Mouse (Mus musculus): Measurements from ENCODE around the gene Il33. TPM values are rescaled to one million over a fixed set of nuclear protein-coding genes. Genes with fewer than 3 reads are reported as not detected.
A peak's percentile ranks its signal among the peaks of the same experiment; 100 is the strongest.
"Not testable (repeated sequence)": the region's sequence is repeated elsewhere in the genome, so short reads cannot be mapped to it uniquely, and the experiment has no call there.

Gene Il33
- total RNA-seq, 1 experiment from 2014 or later = not detected

- no peak for ATAC-seq (ENCODE audit: extremely low read depth, insufficient number of reproducible peaks, low FRiP score, poor library complexity, severe bottlenecking)
Observed at GRCm38 (mm10) chr19:29926101-29926755, 1.3 kb downstream of the Il33 start.

GRCm38 (mm10) chr19:29930296-29930695, 5.4 kb downstream of the Il33 start:
- ATAC-seq (ENCODE audit: extremely low read depth, insufficient number of reproducible peaks, low FRiP score, poor library complexity, severe bottlenecking) = no peak

- no peak for ATAC-seq (ENCODE audit: extremely low read depth, insufficient number of reproducible peaks, low FRiP score, poor library complexity, severe bottlenecking)
Observed at GRCm38 (mm10) chr19:29937445-29937844, 12.5 kb downstream of the Il33 start.

GRCm38 (mm10) chr19:29940239-29940638, 15.3 kb downstream of the Il33 start:
- ATAC-seq (ENCODE audit: extremely low read depth, insufficient number of reproducible peaks, low FRiP score, poor library complexity, severe bottlenecking) = no peak

GRCm38 (mm10) chr19:29941208-29941607, 16.3 kb downstream of the Il33 start:
- no peak for ATAC-seq (ENCODE audit: extremely low read depth, insufficient number of reproducible peaks, low FRiP score, poor library complexity, severe bottlenecking)

GRCm38 (mm10) chr19:29942358-29942757, 17.4 kb downstream of the Il33 start:
- ATAC-seq (ENCODE audit: extremely low read depth, insufficient number of reproducible peaks, low FRiP score, poor library complexity, severe bottlenecking) = no peak

- no peak for ATAC-seq (ENCODE audit: extremely low read depth, insufficient number of reproducible peaks, low FRiP score, poor library complexity, severe bottlenecking)
Observed at GRCm38 (mm10) chr19:29944426-29944825, 19.5 kb downstream of the Il33 start.

GRCm38 (mm10) chr19:29944935-29945334, 20.0 kb downstream of the Il33 start:
- ATAC-seq (ENCODE audit: extremely low read depth, insufficient number of reproducible peaks, low FRiP score, poor library complexity, severe bottlenecking) = not testable (repeated sequence)

- no peak for ATAC-seq (ENCODE audit: extremely low read depth, insufficient number of reproducible peaks, low FRiP score, poor library complexity, severe bottlenecking)
Observed at GRCm38 (mm10) chr19:29945557-29946422, 20.9 kb downstream of the Il33 start.

- no peak for ATAC-seq (ENCODE audit: extremely low read depth, insufficient number of reproducible peaks, low FRiP score, poor library complexity, severe bottlenecking)
Observed at GRCm38 (mm10) chr19:29946423-29946716, 21.5 kb downstream of the Il33 start.

- ATAC-seq (ENCODE audit: extremely low read depth, insufficient number of reproducible peaks, low FRiP score, poor library complexity, severe bottlenecking) = no peak
Observed at GRCm38 (mm10) chr19:29947056-29947455, 22.1 kb downstream of the Il33 start.

- peak; percentile 67; the same call in 1 of the 2 replicates for ATAC-seq (ENCODE audit: extremely low read depth, insufficient number of reproducible peaks, low FRiP score, poor library complexity, severe bottlenecking)
Observed at GRCm38 (mm10) chr19:29947891-29948801, 23.2 kb downstream of the Il33 start.

GRCm38 (mm10) chr19:29952538-29952937, 27.6 kb downstream of the Il33 start:
- no peak for ATAC-seq (ENCODE audit: extremely low read depth, insufficient number of reproducible peaks, low FRiP score, poor library complexity, severe bottlenecking)

- no peak for ATAC-seq (ENCODE audit: extremely low read depth, insufficient number of reproducible peaks, low FRiP score, poor library complexity, severe bottlenecking)
Observed at GRCm38 (mm10) chr19:29953833-29954232, 28.9 kb downstream of the Il33 start.

- no peak for ATAC-seq (ENCODE audit: extremely low read depth, insufficient number of reproducible peaks, low FRiP score, poor library complexity, severe bottlenecking)
Observed at GRCm38 (mm10) chr19:29955454-29955853, 30.5 kb downstream of the Il33 start.

GRCm38 (mm10) chr19:29960906-29961305, 36.0 kb downstream of the Il33 start:
- no peak for ATAC-seq (ENCODE audit: extremely low read depth, insufficient number of reproducible peaks, low FRiP score, poor library complexity, severe bottlenecking)

- ATAC-seq (ENCODE audit: extremely low read depth, insufficient number of reproducible peaks, low FRiP score, poor library complexity, severe bottlenecking) = no peak
Observed at GRCm38 (mm10) chr19:29961842-29962241, 36.9 kb downstream of the Il33 start.

- no peak for ATAC-seq (ENCODE audit: extremely low read depth, insufficient number of reproducible peaks, low FRiP score, poor library complexity, severe bottlenecking)
Observed at GRCm38 (mm10) chr19:29963598-29964092, 38.7 kb downstream of the Il33 start.

GRCm38 (mm10) chr19:29967960-29968359, 43.0 kb downstream of the Il33 start:
- ATAC-seq (ENCODE audit: extremely low read depth, insufficient number of reproducible peaks, low FRiP score, poor library complexity, severe bottlenecking) = no peak

Measured in neutrophil, adult 5-6 weeks (primary cell).